Mouse (Mus musculus): ENCODE measurements around the gene Dnajc16. TPM values are rescaled to one million over a fixed set of nuclear protein-coding genes. Genes with fewer than 3 reads are reported as not detected.

Dnajc16 gene
- total RNA-seq (2015; ENCODE audit: low replicate concordance) (0.38 and 5.0 TPM in 2 replicates), total RNA-seq (2017; ENCODE audit: low replicate concordance) (3.2 and 7.8 TPM in 2 replicates)

DNA sequence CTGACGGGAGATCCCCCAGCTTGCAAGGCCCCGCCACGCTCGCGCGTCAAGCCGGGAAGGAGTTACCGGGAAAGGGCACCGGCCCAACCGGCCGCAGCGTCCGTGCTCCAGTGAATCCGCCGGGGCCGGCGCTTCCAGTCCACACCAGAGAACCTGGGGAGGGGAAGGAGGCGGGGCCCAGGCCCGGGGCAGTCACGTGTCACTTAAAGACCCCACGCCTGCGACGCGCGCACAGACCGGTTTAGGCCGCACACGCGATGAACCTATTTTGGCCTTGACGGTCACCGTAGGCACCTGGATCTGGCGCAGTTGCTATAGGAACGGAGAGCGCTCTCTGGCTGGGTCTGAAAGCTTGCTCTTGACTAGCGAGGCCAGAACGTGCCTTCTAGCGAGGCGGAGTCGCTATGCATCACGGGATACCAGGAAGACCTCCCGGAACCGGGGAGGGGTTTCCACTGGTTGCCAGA, at the start of gene Dnajc16:
Gene Dnajc16 (minus strand): TSS at position 408 of the 467 bp plus-strand sequence.
- ATAC-seq (replicated peaks; ENCODE audit: low FRiP score, poor library complexity, severe bottlenecking): peak; percentile 75

GRCm38 (mm10) chr4:141834536-141835095, 43.9 kb upstream of the Dnajc16 start:
- no peak for ATAC-seq (replicated peaks; ENCODE audit: low FRiP score, poor library complexity, severe bottlenecking)

DNA sequence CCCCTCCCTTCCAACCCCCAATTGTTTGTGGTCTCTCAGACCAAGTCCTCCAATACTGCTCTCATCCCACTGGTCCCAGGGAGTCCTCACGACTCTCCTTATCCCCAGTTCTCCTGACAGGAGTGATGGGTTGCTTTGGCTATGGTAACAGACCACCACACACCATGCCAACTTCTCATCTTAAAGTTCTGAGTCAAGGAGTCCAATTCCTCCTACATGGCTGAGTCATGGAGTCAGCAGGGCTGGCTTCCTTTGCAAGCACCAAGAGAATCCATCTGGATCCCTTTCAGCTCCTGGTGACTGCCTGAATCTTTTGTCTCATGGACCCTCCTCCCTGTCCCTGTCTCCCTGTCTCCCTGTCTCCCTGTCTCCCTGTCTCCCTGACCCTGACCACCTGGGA, 43.2 kb upstream of the Dnajc16 start:
- ATAC-seq (replicated peaks; ENCODE audit: low FRiP score, poor library complexity, severe bottlenecking): no peak

- ATAC-seq (replicated peaks; ENCODE audit: low FRiP score, poor library complexity, severe bottlenecking): no peak
Measured at GRCm38 (mm10) chr4:141831361-141831760, 40.6 kb upstream of the Dnajc16 start.

- no peak for ATAC-seq (replicated peaks; ENCODE audit: low FRiP score, poor library complexity, severe bottlenecking)
Measured at GRCm38 (mm10) chr4:141830381-141830780, 39.6 kb upstream of the Dnajc16 start.

DNA sequence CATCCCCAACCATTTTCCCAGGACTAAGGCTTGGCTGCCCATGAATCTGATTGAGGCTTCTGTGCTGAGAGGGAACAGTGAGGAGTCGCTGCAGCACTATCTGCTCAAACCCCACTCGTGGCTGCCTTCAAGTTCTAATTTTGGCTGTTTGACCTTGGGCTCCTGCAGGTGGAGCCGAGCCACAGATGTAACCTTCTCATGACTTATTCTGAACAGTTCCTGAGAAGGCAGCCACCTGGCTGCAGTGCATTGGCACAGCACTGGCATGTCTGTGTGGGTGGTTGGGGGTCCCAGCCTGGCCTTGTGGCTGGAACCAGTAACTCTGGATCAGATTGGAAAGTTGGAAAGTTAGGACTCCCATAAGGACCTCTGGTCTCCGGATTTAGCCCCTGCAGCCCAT, 37.4 kb upstream of the Dnajc16 start:
- ATAC-seq (replicated peaks; ENCODE audit: low FRiP score, poor library complexity, severe bottlenecking): no peak

DNA sequence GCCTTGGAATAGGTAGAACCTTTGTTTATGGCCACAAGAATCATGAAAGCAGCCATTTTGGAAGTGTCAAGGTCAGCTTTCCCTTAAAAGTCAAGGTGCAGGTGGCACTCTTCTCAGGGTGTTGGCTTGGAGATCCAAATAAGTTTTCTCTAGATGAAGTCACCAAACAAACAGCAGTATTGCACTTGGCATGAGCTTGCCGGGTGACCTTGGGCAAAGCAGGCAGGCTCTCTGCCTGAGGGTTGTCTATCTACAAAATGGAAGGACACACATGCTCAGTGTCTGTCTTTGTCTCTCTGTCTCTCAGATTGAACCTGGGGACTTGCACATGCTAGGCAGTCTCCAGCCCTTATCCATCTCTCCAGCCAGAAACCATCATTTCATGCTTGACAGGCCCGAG, 36.7 kb upstream of the Dnajc16 start:
- ATAC-seq (replicated peaks; ENCODE audit: low FRiP score, poor library complexity, severe bottlenecking): no peak

DNA sequence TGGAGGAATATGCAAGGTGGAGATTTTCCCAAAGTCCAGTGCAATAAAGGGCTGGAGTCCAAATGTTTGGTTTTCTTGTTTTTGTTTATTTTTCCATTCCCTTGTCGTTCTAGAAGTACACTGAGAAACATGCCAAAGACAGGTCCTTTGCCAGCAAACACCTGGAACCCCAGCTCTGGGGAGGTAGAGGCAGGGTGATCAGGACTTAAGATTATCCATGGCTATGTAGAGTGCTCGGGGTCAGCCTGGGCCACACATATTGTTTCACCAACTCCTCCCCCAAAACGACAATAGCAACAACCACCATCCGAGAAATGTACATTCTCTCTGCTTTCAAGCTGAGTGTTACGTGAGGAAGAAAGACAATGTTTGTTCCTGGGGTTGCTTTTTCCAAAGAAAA, 35.3 kb upstream of the Dnajc16 start, which contains the start of gene Cela2a:
Gene Cela2a (minus strand): TSS at position 101 of the 400 bp plus-strand sequence.
- ATAC-seq (replicated peaks; ENCODE audit: low FRiP score, poor library complexity, severe bottlenecking): no peak

DNA sequence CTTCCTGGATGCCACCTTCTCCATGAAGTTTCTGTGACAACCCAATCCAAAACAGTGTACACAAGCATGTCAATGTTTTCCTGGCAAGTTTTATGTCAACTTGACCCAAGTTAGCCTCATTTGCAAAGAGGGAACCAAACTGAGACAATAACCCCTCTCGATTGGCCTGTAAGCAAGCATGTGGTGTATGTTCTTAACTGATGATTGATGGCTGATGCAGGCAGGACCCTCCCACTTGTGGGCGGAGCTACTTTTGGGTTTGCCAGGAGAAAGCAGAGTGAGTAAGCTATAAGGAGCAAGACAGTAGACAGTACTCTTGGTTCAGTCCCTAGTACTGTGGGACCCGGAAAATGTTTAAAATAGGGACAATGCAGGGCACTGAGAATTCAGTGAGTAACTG, 32.2 kb upstream of the Dnajc16 start:
- ATAC-seq (replicated peaks; ENCODE audit: low FRiP score, poor library complexity, severe bottlenecking): peak; percentile 66; the same call in 1 of the 2 replicates

DNA sequence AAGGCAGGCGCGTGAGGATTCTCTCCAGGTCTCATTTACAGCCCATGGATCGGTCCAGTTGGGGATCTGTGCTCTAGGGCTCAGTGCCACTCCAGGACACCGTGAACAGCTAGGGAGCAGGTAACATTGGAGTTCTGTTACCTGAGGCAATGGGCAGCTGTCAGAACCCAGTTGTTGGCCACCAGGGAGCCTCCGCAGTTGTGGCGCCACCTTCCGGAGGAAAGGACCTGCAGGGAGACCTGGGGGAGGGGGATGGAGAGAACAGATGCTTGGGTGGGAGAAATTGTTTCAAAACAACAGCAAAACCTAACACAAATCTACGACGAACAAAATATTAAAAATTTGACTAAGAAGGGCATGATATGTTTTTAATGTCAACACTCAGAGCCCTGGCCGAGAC, 31.4 kb upstream of the Dnajc16 start:
- no peak for ATAC-seq (replicated peaks; ENCODE audit: low FRiP score, poor library complexity, severe bottlenecking)

- no peak for ATAC-seq (replicated peaks; ENCODE audit: low FRiP score, poor library complexity, severe bottlenecking)
Measured at GRCm38 (mm10) chr4:141821178-141821577, 30.4 kb upstream of the Dnajc16 start.

GRCm38 (mm10) chr4:141819316-141819715, 28.6 kb upstream of the Dnajc16 start:
- no peak for ATAC-seq (replicated peaks; ENCODE audit: low FRiP score, poor library complexity, severe bottlenecking)

DNA sequence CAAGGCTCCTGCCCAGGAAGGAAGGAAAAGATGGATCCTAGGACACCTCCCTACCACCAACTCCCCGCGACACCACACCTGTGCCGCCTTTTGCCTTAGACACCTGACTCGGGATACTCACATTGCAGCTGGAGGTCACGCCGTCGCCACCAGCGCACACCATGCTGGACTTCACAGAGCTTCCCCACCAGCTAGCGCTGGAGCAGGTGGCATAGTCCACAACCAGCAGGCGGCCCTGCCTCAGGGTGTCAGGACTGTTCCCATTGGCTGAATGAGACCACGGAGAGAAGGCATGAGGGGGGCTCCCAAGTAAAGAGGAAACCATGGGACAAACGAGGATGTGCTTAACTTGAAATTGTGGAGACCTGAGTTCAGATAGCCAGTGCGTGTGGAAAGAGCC, 28.1 kb upstream of the Dnajc16 start:
- no peak for ATAC-seq (replicated peaks; ENCODE audit: low FRiP score, poor library complexity, severe bottlenecking)

DNA sequence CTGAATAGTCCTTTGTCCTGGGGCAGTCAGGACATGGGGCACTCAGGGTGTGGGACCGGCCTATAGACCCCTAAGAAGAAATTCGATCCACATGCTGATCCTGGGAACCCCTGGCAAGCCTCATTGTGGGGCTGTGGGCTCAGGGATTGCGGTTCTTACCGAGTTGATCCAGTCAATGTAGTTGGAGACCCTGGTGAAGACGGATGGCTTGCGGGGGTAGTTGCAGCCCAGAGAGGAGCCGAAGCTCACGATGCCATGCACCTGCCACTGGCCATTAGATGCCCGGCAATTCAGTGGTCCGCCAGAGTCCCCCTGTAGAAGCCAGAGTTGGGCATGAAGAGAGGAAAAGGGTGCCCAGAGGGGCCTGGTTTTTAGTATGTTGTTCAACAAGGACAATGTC, 27.0 kb upstream of the Dnajc16 start:
- ATAC-seq (replicated peaks; ENCODE audit: low FRiP score, poor library complexity, severe bottlenecking): no peak

- no peak for ATAC-seq (replicated peaks; ENCODE audit: low FRiP score, poor library complexity, severe bottlenecking)
Measured at GRCm38 (mm10) chr4:141816776-141817655, 26.3 kb upstream of the Dnajc16 start.

GRCm38 (mm10) chr4:141816267-141816666, 25.5 kb upstream of the Dnajc16 start:
- no peak for ATAC-seq (replicated peaks; ENCODE audit: low FRiP score, poor library complexity, severe bottlenecking)

GRCm38 (mm10) chr4:141811375-141811774, 20.6 kb upstream of the Dnajc16 start:
- ATAC-seq (replicated peaks; ENCODE audit: low FRiP score, poor library complexity, severe bottlenecking): no peak

DNA sequence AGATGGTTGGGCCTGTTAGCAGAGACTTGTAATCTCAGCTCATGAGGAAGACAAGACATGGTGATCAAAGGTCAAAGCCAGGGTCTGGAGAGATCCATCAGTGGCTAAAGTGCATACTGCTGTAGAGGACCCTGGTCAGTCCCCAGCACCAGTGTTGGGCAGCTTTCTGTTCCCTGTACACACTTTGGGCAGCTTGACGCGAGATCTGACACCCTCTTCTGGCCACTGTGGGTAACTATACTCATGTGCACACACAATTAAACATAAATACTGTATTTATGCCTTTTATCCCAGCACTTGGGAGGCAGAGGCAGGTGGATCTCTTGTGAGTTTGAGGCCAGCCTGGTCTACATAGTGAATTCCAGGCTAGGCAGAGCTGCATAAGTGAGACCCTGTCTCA, 20.2 kb upstream of the Dnajc16 start:
- no peak for ATAC-seq (replicated peaks; ENCODE audit: low FRiP score, poor library complexity, severe bottlenecking)

- ATAC-seq (replicated peaks; ENCODE audit: low FRiP score, poor library complexity, severe bottlenecking): peak; percentile 48; the same call in 1 of the 2 replicates
Measured at GRCm38 (mm10) chr4:141809850-141810464, 19.2 kb upstream of the Dnajc16 start.

- no peak for ATAC-seq (replicated peaks; ENCODE audit: low FRiP score, poor library complexity, severe bottlenecking)
Measured at GRCm38 (mm10) chr4:141805886-141806285, 15.2 kb upstream of the Dnajc16 start.

- ATAC-seq (replicated peaks; ENCODE audit: low FRiP score, poor library complexity, severe bottlenecking): no peak
Measured at GRCm38 (mm10) chr4:141804105-141804504, 13.4 kb upstream of the Dnajc16 start.

Data from erythroblast, adult 5-6 weeks (primary cell).